Mouse (Mus musculus) erythroblast, embryonic 14.5 days (primary cell): ENCODE measurements around the gene Zfyve19.

Experiments
- GATA1 ChIP-seq: IDR thresholded peaks from 2 replicates; pipeline ENCODE4 v1.6.1; 2012; ENCODE audit warnings: low read length, inconsistent platforms, mixed read lengths
- TAL1 ChIP-seq: IDR thresholded peaks from 3 replicates; pipeline ENCODE4 v1.6.1; 2012; ENCODE audit warnings: low read length, inconsistent platforms, mixed read lengths

- TF ChIP-seq GATA1: no peak
- no peak for TF ChIP-seq TAL1
These were observed 34.3 kb upstream of the Zfyve19 start, which contains the start of gene Gm14137 for GRCm38 (mm10) chr2:119173991-119174651.
